Mouse (Mus musculus): ENCODE measurements around the gene Olfr372. TPM values are rescaled to one million over a fixed set of nuclear protein-coding genes. Genes with fewer than 3 reads are reported as not detected.

Olfr372 gene
- polyA plus RNA-seq, 1 experiment from 2014 or later, result not detected

DNA sequence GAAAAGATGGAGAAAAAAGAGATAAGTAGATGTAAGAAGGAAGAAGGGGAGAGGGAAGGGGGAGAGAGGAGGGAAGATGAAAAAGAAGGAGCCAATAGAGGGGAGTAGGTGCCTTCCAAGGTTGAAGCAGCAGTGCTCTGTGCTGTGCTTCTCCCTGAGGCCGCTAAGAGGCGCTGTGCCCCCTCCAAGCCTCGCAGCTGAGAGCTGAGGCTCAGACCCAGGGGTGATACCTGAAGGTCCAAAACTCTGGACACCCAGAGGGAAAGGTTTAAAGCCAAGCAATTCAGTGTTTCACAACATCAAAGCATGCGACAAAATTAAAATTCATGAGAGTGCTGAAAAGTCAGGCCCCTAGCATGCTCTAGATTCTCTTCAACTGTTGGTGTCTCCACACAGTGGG, 64.1 kb downstream of the Olfr372 start:
- Histone ChIP-seq H3K4me1 (replicated peaks) (no peaks in the 10 kb centered on the region), H3K27ac (replicated peaks) (no peak overlapping the region), H3K4me3 (replicated peaks) (no peak overlapping the region), H3K36me3 (replicated peaks) (no peaks in the 10 kb centered on the region), H3K9ac (no peak overlapping the region), H3K4me2 (no peak overlapping the region), H3K27me3 (no peaks in the 10 kb centered on the region), H3K9me3 (replicated peaks) (no peaks in the 10 kb centered on the region)
- WGBS (ENCODE audit: insufficient replicate concordance), result 15% methylated on average over 4 of the region's 4 CpGs
- ATAC-seq (ENCODE audit: insufficient read depth), result no peak

DNA sequence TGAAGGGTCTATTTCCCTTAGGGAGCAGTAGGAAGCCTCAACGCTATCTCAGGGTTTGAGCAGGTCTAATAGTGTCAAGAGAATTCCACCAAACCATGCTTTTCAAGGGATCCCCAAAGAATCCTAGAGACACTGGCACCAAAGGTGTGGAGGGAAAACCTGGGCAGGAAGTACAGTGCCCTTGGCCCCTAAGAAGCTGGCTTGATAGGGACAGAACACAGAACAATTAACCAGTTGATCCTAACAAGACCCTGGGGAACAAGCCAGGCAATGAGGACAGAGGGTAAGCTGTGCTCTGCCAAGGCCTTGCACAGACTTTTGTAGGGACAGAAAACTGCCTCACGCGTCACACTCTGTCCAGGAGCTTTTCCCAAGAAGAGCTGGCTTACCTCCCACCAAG, 65.7 kb downstream of the Olfr372 start, which contains the start of gene Olfr374:
Gene Olfr374, plus strand, starts transcription at position 301 of the 400 bp plus-strand sequence.
- Histone ChIP-seq H3K36me3 (replicated peaks) (no peaks in the 10 kb centered on the region), H3K4me2 (no peak within 1 kb of the TSS), H3K4me1 (replicated peaks) (no peaks in the 10 kb centered on the region), H3K27ac (replicated peaks) (no peak within 1 kb of the TSS), H3K9ac (no peak within 1 kb of the TSS), H3K9me3 (replicated peaks) (no peaks in the 10 kb centered on the region), H3K27me3 (no peaks in the 10 kb centered on the region), H3K4me3 (replicated peaks) (no peak within 1 kb of the TSS)
- ATAC-seq (ENCODE audit: insufficient read depth), result no peak
- WGBS (ENCODE audit: insufficient replicate concordance), result 83% methylated on average over 3 of the region's 3 CpGs

Other genes with a start within 250 kb of the Olfr372 start
- gene Zfp709, start 159.2 kb upstream of the Olfr372 start, polyA plus RNA-seq (2015; fragmentation: Nextera tagmentation; extraction: Ambion mirVana), result 1.8 and 1.9 TPM in 2 replicates
- gene Zfp882, start 132.6 kb upstream of the Olfr372 start, polyA plus RNA-seq (2015; fragmentation: Nextera tagmentation; extraction: Ambion mirVana), result 0.94 and 1.1 TPM in 2 replicates
- gene Zfp617, start 132.6 kb upstream of the Olfr372 start, polyA plus RNA-seq (2015; fragmentation: Nextera tagmentation; extraction: Ambion mirVana), result 7.8 and 8.6 TPM in 2 replicates
- 6.5 and 7.7 TPM in 2 replicates for gene Zfp961, start 90.2 kb upstream of the Olfr372 start, polyA plus RNA-seq (2015; fragmentation: Nextera tagmentation; extraction: Ambion mirVana)
- gene Cyp4f18, start 31.6 kb upstream of the Olfr372 start, polyA plus RNA-seq (2015; fragmentation: Nextera tagmentation; extraction: Ambion mirVana), result 3.2 and 4.3 TPM in 2 replicates
- gene Olfr373, start 42.0 kb downstream of the Olfr372 start, polyA plus RNA-seq (2015; fragmentation: Nextera tagmentation; extraction: Ambion mirVana), result not detected in 2 replicates
- 0.03 and 0.05 TPM in 2 replicates for gene Olfr374, start 65.8 kb downstream of the Olfr372 start, polyA plus RNA-seq (2015; fragmentation: Nextera tagmentation; extraction: Ambion mirVana)
- gene Tpm4, start 93.8 kb downstream of the Olfr372 start, polyA plus RNA-seq (2015; fragmentation: Nextera tagmentation; extraction: Ambion mirVana), result 80.7 and 82.6 TPM in 2 replicates
- 66.4 and 69.7 TPM in 2 replicates for gene Rab8a, start 120.0 kb downstream of the Olfr372 start, polyA plus RNA-seq (2015; fragmentation: Nextera tagmentation; extraction: Ambion mirVana)
- gene Hsh2d, start 148.4 kb downstream of the Olfr372 start, polyA plus RNA-seq (2015; fragmentation: Nextera tagmentation; extraction: Ambion mirVana), result 0.26 and 0.33 TPM in 2 replicates
- gene Cib3, start 171.6 kb downstream of the Olfr372 start, polyA plus RNA-seq (2015; fragmentation: Nextera tagmentation; extraction: Ambion mirVana), result not detected in 2 replicates
- gene Gm11034, start 172.4 kb downstream of the Olfr372 start, polyA plus RNA-seq (2015; fragmentation: Nextera tagmentation; extraction: Ambion mirVana), result not detected in 2 replicates
- 32.2 and 33.9 TPM in 2 replicates for gene Fam32a, start 178.5 kb downstream of the Olfr372 start, polyA plus RNA-seq (2015; fragmentation: Nextera tagmentation; extraction: Ambion mirVana)
- 57.0 and 61.7 TPM in 2 replicates for gene Ap1m1, start 198.8 kb downstream of the Olfr372 start, polyA plus RNA-seq (2015; fragmentation: Nextera tagmentation; extraction: Ambion mirVana)

Measured in liver, embryonic 15.5 days (tissue).